Comparison of ENCODE assay signal across 24 mouse cellular contexts in genomic region chr5:89709459-89709858, GRCm38 (mm10).
DNase-seq lines count a peak whose midpoint lies in the region; ATAC-seq and TF ChIP-seq lines count a peak whose summit lies in the region.
"Had no signal": no experiment of that assay in that cellular context is flagged by ENCODE, and none has a peak within 500 bp of the region (broad histone marks: within the 10 kb centered on the region; RNA-seq: fewer than 3 reads in every experiment).

No protein-coding gene starts in this region.

- H3K4me2 ChIP-seq in liver, postnatal 0 days (ENCODE audit: low read depth, low read length), result no peak overlapping the region
- H3K4me2 ChIP-seq in lung, embryonic 15.5 days, result no peak overlapping the region
- H3K4me2 ChIP-seq in stomach, embryonic 15.5 days, result no peak overlapping the region
- H3K4me2 ChIP-seq in stomach, postnatal 0 days (replicated peaks; ENCODE audit: low read depth), result no peak overlapping the region
- H3K4me2 ChIP-seq: embryonic facial prominence, embryonic 13.5 days; embryonic facial prominence, embryonic 15.5 days; forebrain, embryonic 12.5 days had no signal

- no peak for TF ChIP-seq POLR2A in liver, adult 2 months (IDR thresholded peaks at IDR 0.05; ENCODE audit: extremely low read depth, insufficient read depth, low read length)

- TF ChIP-seq EP300 in liver, postnatal 0 days (IDR thresholded peaks at IDR 0.05; ENCODE audit: low read depth), result no peak
- TF ChIP-seq EP300 in stomach, postnatal 0 days (optimal IDR thresholded peaks at IDR 0.05), result no peak

- TF ChIP-seq CTCF in liver, adult 2 months (IDR thresholded peaks at IDR 0.05; ENCODE audit: low read depth, low read length), result no peak
- no peak for TF ChIP-seq CTCF in liver, postnatal 0 days (IDR thresholded peaks at IDR 0.05; ENCODE audit: low read depth)
- TF ChIP-seq CTCF in stomach, postnatal 0 days (IDR thresholded peaks at IDR 0.05; ENCODE audit: low read depth), result no peak

- no peaks in the 10 kb centered on the region for H3K27me3 ChIP-seq in liver, adult 2 months (ENCODE audit: control insufficient read depth, insufficient read depth, low read length)
- H3K27me3 ChIP-seq in liver, postnatal 0 days (ENCODE audit: insufficient read depth, low read length), result no peaks in the 10 kb centered on the region
- H3K27me3 ChIP-seq in lung, embryonic 15.5 days, result no peaks in the 10 kb centered on the region
- H3K27me3 ChIP-seq in stomach, embryonic 15.5 days (replicated peaks), result no peaks in the 10 kb centered on the region
- no peaks in the 10 kb centered on the region for H3K27me3 ChIP-seq in stomach, postnatal 0 days (ENCODE audit: control insufficient read depth, insufficient read depth, low read length)
- H3K27me3 ChIP-seq: embryonic facial prominence, embryonic 13.5 days; embryonic facial prominence, embryonic 15.5 days; forebrain, embryonic 12.5 days had no signal

- DNase-seq in liver, adult 2 months (ENCODE audit: extremely low read depth, low read depth, low spot score), result peak; percentile 23
- no peak for DNase-seq in liver, postnatal 0 days
- DNase-seq in lung, postnatal 4 days, result no peak
- no peak for DNase-seq in stomach, postnatal 0 days (ENCODE audit: low spot score)
- peak; percentile 2 for DNase-seq in yolk sac, embryonic 10.5 days (ENCODE audit: low spot score)
- DNase-seq in adrenal gland, adult 2 months, result no peak
- DNase-seq: adrenal gland, adult 8-10 months; adrenal gland, postnatal 14 days; adrenal gland, postnatal 36 days; cerebellum, adult 11-12 months; cerebellum, adult 8-10 months; cerebellum, adult 9-11 months; cerebellum, postnatal 14 days; cerebellum, postnatal 36 days; embryo, embryonic 11 days had no signal

- no peak overlapping the region for H3K27ac ChIP-seq in liver, adult 2 months (replicated peaks; ENCODE audit: insufficient read depth, low read depth, low read length)
- no peak overlapping the region for H3K27ac ChIP-seq in liver, postnatal 0 days (ENCODE audit: low read depth)
- H3K27ac ChIP-seq in lung, embryonic 15.5 days, result no peak overlapping the region
- H3K27ac ChIP-seq in stomach, embryonic 15.5 days, result no peak overlapping the region
- H3K27ac ChIP-seq in stomach, postnatal 0 days (replicated peaks), result no peak overlapping the region
- H3K27ac ChIP-seq: embryonic facial prominence, embryonic 13.5 days; embryonic facial prominence, embryonic 15.5 days; forebrain, embryonic 10.5 days; forebrain, embryonic 12.5 days had no signal

- no peak overlapping the region for H3K9ac ChIP-seq in liver, adult 2 months (ENCODE audit: low read depth, low read length)
- no peak overlapping the region for H3K9ac ChIP-seq in liver, postnatal 0 days (replicated peaks)
- H3K9ac ChIP-seq in lung, embryonic 15.5 days, result no peak overlapping the region
- H3K9ac ChIP-seq in stomach, embryonic 15.5 days, result no peak overlapping the region
- no peak overlapping the region for H3K9ac ChIP-seq in stomach, postnatal 0 days (ENCODE audit: low read length)
- H3K9ac ChIP-seq: embryonic facial prominence, embryonic 13.5 days; embryonic facial prominence, embryonic 15.5 days; forebrain, embryonic 12.5 days had no signal

- no peak overlapping the region for H3K4me3 ChIP-seq in liver, adult 2 months (ENCODE audit: insufficient read depth, low read depth, low read length)
- H3K4me3 ChIP-seq in liver, postnatal 0 days (ENCODE audit: low read depth, low read length), result no peak overlapping the region
- H3K4me3 ChIP-seq in lung, embryonic 15.5 days, result no peak overlapping the region
- no peak overlapping the region for H3K4me3 ChIP-seq in stomach, embryonic 15.5 days (replicated peaks)
- H3K4me3 ChIP-seq in stomach, postnatal 0 days (ENCODE audit: low read depth, low read length), result no peak overlapping the region
- H3K4me3 ChIP-seq: embryonic facial prominence, embryonic 13.5 days; embryonic facial prominence, embryonic 15.5 days; erythroblast, embryonic 14.5 days; forebrain, embryonic 10.5 days; forebrain, embryonic 12.5 days had no signal

- no peaks in the 10 kb centered on the region for H3K9me3 ChIP-seq in liver, postnatal 0 days (ENCODE audit: low read length)
- H3K9me3 ChIP-seq in lung, embryonic 15.5 days, result no peaks in the 10 kb centered on the region
- no peaks in the 10 kb centered on the region for H3K9me3 ChIP-seq in stomach, embryonic 15.5 days
- no peaks in the 10 kb centered on the region for H3K9me3 ChIP-seq in stomach, postnatal 0 days (ENCODE audit: control insufficient read depth, low read length)
- H3K9me3 ChIP-seq: embryonic facial prominence, embryonic 13.5 days; embryonic facial prominence, embryonic 15.5 days; forebrain, embryonic 10.5 days; forebrain, embryonic 12.5 days had no signal

- H3K79me2 ChIP-seq in liver, adult 2 months (ENCODE audit: control insufficient read depth, insufficient read depth, low read length), result no peaks in the 10 kb centered on the region

- no peaks in the 10 kb centered on the region for H3K36me3 ChIP-seq in liver, adult 2 months (ENCODE audit: control insufficient read depth, insufficient read depth, low read length)
- H3K36me3 ChIP-seq in liver, postnatal 0 days (replicated peaks; ENCODE audit: insufficient read depth, low read length), result no peaks in the 10 kb centered on the region
- no peaks in the 10 kb centered on the region for H3K36me3 ChIP-seq in lung, embryonic 15.5 days
- H3K36me3 ChIP-seq in stomach, embryonic 15.5 days, result no peaks in the 10 kb centered on the region
- H3K36me3 ChIP-seq in stomach, postnatal 0 days (ENCODE audit: control insufficient read depth, insufficient read depth, low read length), result no peaks in the 10 kb centered on the region
- H3K36me3 ChIP-seq: embryonic facial prominence, embryonic 15.5 days; forebrain, embryonic 12.5 days had no signal

- ATAC-seq in liver, postnatal 0 days, result no peak
- peak; percentile 58; the same call in 1 of the 2 replicates for ATAC-seq in lung, embryonic 15.5 days (ENCODE audit: borderline replicate concordance, extremely low read depth, low FRiP score, low TSS enrichment)
- peak; percentile 58; the same call in 1 of the 2 replicates for ATAC-seq in stomach, embryonic 15.5 days (ENCODE audit: insufficient read depth, low FRiP score, low read depth)
- ATAC-seq in stomach, postnatal 0 days (ENCODE audit: low FRiP score, low TSS enrichment), result no peak
- ATAC-seq: forebrain, embryonic 14.5 days; forebrain, embryonic 16.5 days had no signal

- WGBS in liver, adult 2 months, result 21% methylated on average over 4 of the region's 4 CpGs
- WGBS in liver, postnatal 0 days (ENCODE audit: insufficient replicate concordance), result 45% methylated on average over 4 of the region's 4 CpGs
- 23% methylated on average over 4 of the region's 4 CpGs for WGBS in lung, embryonic 15.5 days
- WGBS in stomach, embryonic 15.5 days, result 22% methylated on average over 4 of the region's 4 CpGs
- WGBS in stomach, postnatal 0 days, result 22% methylated on average over 4 of the region's 4 CpGs

- no peaks in the 10 kb centered on the region for H3K4me1 ChIP-seq in liver, adult 2 months (ENCODE audit: control insufficient read depth, insufficient read depth, low read length)
- H3K4me1 ChIP-seq in liver, postnatal 0 days (ENCODE audit: insufficient read depth), result no peaks in the 10 kb centered on the region
- H3K4me1 ChIP-seq in lung, embryonic 15.5 days, result peaks cover 14% of the 10 kb centered on the region
- H3K4me1 ChIP-seq in stomach, embryonic 15.5 days, result no peaks in the 10 kb centered on the region
- H3K4me1 ChIP-seq in stomach, postnatal 0 days (replicated peaks; ENCODE audit: control insufficient read depth, insufficient read depth), result no peaks in the 10 kb centered on the region; the same call in none of the 2 replicates
- H3K4me1 ChIP-seq: forebrain, embryonic 10.5 days; forebrain, embryonic 12.5 days had no signal

Comparison
In these comparisons a context has a peak if more than half of its experiments do, and no peak if none do; other contexts are left out.
1. DNase-seq: peak in liver, adult 2 months (single experiment) and yolk sac, embryonic 10.5 days (single experiment); none in liver, postnatal 0 days (single experiment), lung, postnatal 4 days (0 of 2), stomach, postnatal 0 days (single experiment) and adrenal gland, adult 2 months (single experiment).
2. ATAC-seq: peak in lung, embryonic 15.5 days (single experiment) and stomach, embryonic 15.5 days (single experiment); none in liver, postnatal 0 days (single experiment) and stomach, postnatal 0 days (single experiment).